Mouse (Mus musculus) stomach, embryonic 14.5 days (tissue): ENCODE data around the gene Gm49403. TPM values are rescaled to one million over a fixed set of nuclear protein-coding genes. Genes with fewer than 3 reads are reported as not detected.

Experiments used
- ATAC-seq: fragments of 200-750 bp; cut with Nextera tagmentation; 2 replicates; pipeline ENCODE4 v1.8.0; 2017; ENCODE audit warnings: low read depth, moderate TSS enrichment; ENCODE audit not compliant: insufficient number of reproducible peaks, insufficient read depth, low FRiP score
- H3K27ac ChIP-seq: fragments of 300-500 bp; sonication (generic); 2 replicates; pipeline ENCODE4 v1.5.1; 2014; ENCODE audit warnings: mild to moderate bottlenecking, low read length, moderate library complexity, mixed read lengths
- H3K27me3 ChIP-seq: fragments of 300-500 bp; sonication (generic); 2 replicates; pipeline ENCODE4 v1.6.1; 2014; ENCODE audit warnings: low read length, control low read depth, mixed read lengths; ENCODE audit not compliant: control insufficient read depth, insufficient read depth
- H3K36me3 ChIP-seq: fragments of 300-500 bp; sonication (generic); 2 replicates; pipeline ENCODE4 v1.6.1; 2014; ENCODE audit warnings: mild to moderate bottlenecking, control low read depth, low read length, moderate library complexity, mixed read lengths; ENCODE audit not compliant: control insufficient read depth, insufficient read depth
- H3K4me1 ChIP-seq: fragments of 300-500 bp; sonication (generic); 2 replicates; pipeline ENCODE4 v1.6.1; 2014; ENCODE audit warnings: low read length, control low read depth, mixed read lengths; ENCODE audit not compliant: control insufficient read depth, insufficient read depth
- H3K4me2 ChIP-seq: fragments of 300-500 bp; sonication (generic); replicated peaks from 2 replicates; pipeline ENCODE4 v1.6.1; 2014; ENCODE audit warnings: low read depth, low read length, control low read depth
- H3K4me3 ChIP-seq: fragments of 300-500 bp; sonication (generic); 2 replicates; pipeline ENCODE4 v1.5.1; 2014; ENCODE audit warnings: low read depth, low read length, control low read depth
- H3K9ac ChIP-seq: fragments of 300-500 bp; sonication (generic); replicated peaks from 2 replicates; pipeline ENCODE4 v1.6.1; 2014; ENCODE audit warnings: low read depth, mild to moderate bottlenecking, control low read depth, low read length, moderate library complexity, mixed read lengths
- H3K9me3 ChIP-seq: fragments of 300-500 bp; sonication (generic); 2 replicates; pipeline ENCODE4 v1.6.1; 2016; ENCODE audit warnings: low read depth, low read length, control low read depth; ENCODE audit not compliant: control insufficient read depth
- WGBS: fragments of 180-500 bp; shearing (Covaris S2); extraction: QIAGEN DNeasy Blood & Tissue Kit; methylation state at CpG from one replicate; pipeline ENCODE4 v1.1.7; 2014; 5-methylcytosine and 5-hydroxymethylcytosine counted together
- microRNA-seq: library from miRNA; unstranded; fragments of <30 nt; microRNA quantifications from one replicate; pipeline ENCODE4, GENCODE M21; 2016
- polyA plus RNA-seq: library from polyadenylated mRNA; unstranded; fragments of >200 nt; fragmentation: Nextera tagmentation; extraction: Ambion mirVana; gene quantifications from 2 replicates; pipeline ENCODE4 v1.2.1, GENCODE M21; 2014

The Gm49403 gene
- polyA plus RNA-seq, 1 experiment from 2014 or later, result not detected

GRCm38 (mm10) chr19:8929224-8930088, 45.7 kb downstream of the Gm49403 start, which contains the start of the genes Rom1 and Eml3:
Gene Rom1, minus strand, starts transcription at chr19:8929356.
Gene Eml3, plus strand, starts transcription at chr19:8929552.
- no peaks in the 10 kb centered on the region for H3K27me3 ChIP-seq
- H3K4me1 ChIP-seq, result peaks cover 10% of the 10 kb centered on the region; the same call in 1 of the 2 replicates
- H3K9me3 ChIP-seq, result no peaks in the 10 kb centered on the region
- H3K36me3 ChIP-seq, result peaks cover 38% of the 10 kb centered on the region
- under 1% methylated on average over 72 of the region's 74 CpGs for WGBS
- peak within 1 kb of the TSS; percentile 81 for H3K27ac ChIP-seq
- H3K9ac ChIP-seq, result peak within 1 kb of the TSS; percentile 68
- peak within 1 kb of the TSS; percentile 85 for H3K4me3 ChIP-seq
- peak within 1 kb of the TSS; percentile 73 for H3K4me2 ChIP-seq
- peak; percentile 78 for ATAC-seq

- Histone ChIP-seq H3K27ac (peak overlapping the region; percentile 81), H3K4me3 (peak overlapping the region; percentile 85), H3K36me3 (peaks cover 38% of the 10 kb centered on the region), H3K9ac (peak overlapping the region; percentile 68), H3K4me1 (peaks cover 10% of the 10 kb centered on the region; the same call in 1 of the 2 replicates), H3K4me2 (peak overlapping the region; percentile 73), H3K9me3 (no peaks in the 10 kb centered on the region), H3K27me3 (no peaks in the 10 kb centered on the region)
- no peak for ATAC-seq
- 7% methylated on average over 11 of the region's 11 CpGs for WGBS
These were observed 46.4 kb downstream of the Gm49403 start for GRCm38 (mm10) chr19:8930117-8930516.

GRCm38 (mm10) chr19:8930771-8931170, 47.0 kb downstream of the Gm49403 start:
- no peak for ATAC-seq
- H3K27ac ChIP-seq, result no peak overlapping the region
- WGBS, result 75% methylated on average over 7 of the region's 7 CpGs
- no peaks in the 10 kb centered on the region for H3K27me3 ChIP-seq
- H3K4me2 ChIP-seq, result peak overlapping the region; percentile 73
- peaks cover 39% of the 10 kb centered on the region for H3K36me3 ChIP-seq
- H3K9me3 ChIP-seq, result no peaks in the 10 kb centered on the region
- peak overlapping the region; percentile 68; the same call in 1 of the 2 replicates for H3K9ac ChIP-seq
- peaks cover 10% of the 10 kb centered on the region; the same call in 1 of the 2 replicates for H3K4me1 ChIP-seq
- H3K4me3 ChIP-seq, result peak overlapping the region; percentile 85

GRCm38 (mm10) chr19:8936736-8937135, 53.0 kb downstream of the Gm49403 start:
- Histone ChIP-seq H3K4me3 (no peak overlapping the region), H3K27me3 (no peaks in the 10 kb centered on the region), H3K36me3 (peaks cover 47% of the 10 kb centered on the region), H3K4me1 (no peaks in the 10 kb centered on the region; the same call in 1 of the 2 replicates), H3K27ac (no peak overlapping the region), H3K9ac (no peak overlapping the region), H3K4me2 (no peak overlapping the region), H3K9me3 (no peaks in the 10 kb centered on the region)
- no peak for ATAC-seq
- WGBS, result 85% methylated on average over 2 of the region's 2 CpGs

Small RNA genes within 50 kb of the gene (microRNA-seq; reads per million reads assigned to microRNA genes)
- not detected for gene Mir5136

Other genes with a start within 250 kb of the Gm49403 start
- 0.35 and 0.38 TPM in 2 replicates for gene Chrm1, start 220.1 kb upstream of the Gm49403 start, polyA plus RNA-seq
- 80.8 and 91.1 TPM in 2 replicates for gene Slc3a2, start 160.6 kb upstream of the Gm49403 start, polyA plus RNA-seq
- gene Wdr74, start 148.1 kb upstream of the Gm49403 start, polyA plus RNA-seq, result 79.4 and 85.6 TPM in 2 replicates
- 1.0 and 1.9 TPM in 2 replicates for gene 1700092M07Rik, start 143.2 kb upstream of the Gm49403 start, polyA plus RNA-seq
- 141 and 143 TPM in 2 replicates for gene Stx5a, start 142.5 kb upstream of the Gm49403 start, polyA plus RNA-seq
- 168 and 178 TPM in 2 replicates for gene Nxf1, start 126.9 kb upstream of the Gm49403 start, polyA plus RNA-seq
- 178 and 194 TPM in 2 replicates for gene Tmem223, start 112.9 kb upstream of the Gm49403 start, polyA plus RNA-seq
- gene Tmem179b, start 109.5 kb upstream of the Gm49403 start, polyA plus RNA-seq, result 85.4 and 94.0 TPM in 2 replicates
- gene Taf6l, start 97.5 kb upstream of the Gm49403 start, polyA plus RNA-seq, result 17.1 and 17.5 TPM in 2 replicates
- gene Polr2g, start 85.4 kb upstream of the Gm49403 start, polyA plus RNA-seq, result 140 and 151 TPM in 2 replicates
- gene Zbtb3, start 81.4 kb upstream of the Gm49403 start, polyA plus RNA-seq, result 4.7 and 5.2 TPM in 2 replicates
- 47.5 and 51.7 TPM in 2 replicates for gene Ttc9c, start 64.6 kb upstream of the Gm49403 start, polyA plus RNA-seq
- 10.0 and 10.1 TPM in 2 replicates for gene Hnrnpul2, start 63.9 kb upstream of the Gm49403 start, polyA plus RNA-seq
- gene AC129217.1, start 54.2 kb upstream of the Gm49403 start, polyA plus RNA-seq, result not detected in 2 replicates
- gene Bscl2, start 46.5 kb upstream of the Gm49403 start, polyA plus RNA-seq, result 42.5 and 43.0 TPM in 2 replicates
- gene Gng3, start 44.7 kb upstream of the Gm49403 start, polyA plus RNA-seq, result 13.9 and 17.8 TPM in 2 replicates
- 1.2 and 1.6 TPM in 2 replicates for gene Lrrn4cl, start 33.2 kb upstream of the Gm49403 start, polyA plus RNA-seq
- 154 and 162 TPM in 2 replicates for gene Ubxn1, start 12.4 kb upstream of the Gm49403 start, polyA plus RNA-seq
- 63.9 and 67.6 TPM in 2 replicates for gene Uqcc3, start 3.0 kb upstream of the Gm49403 start, polyA plus RNA-seq
- gene Lbhd1, start 198 bp upstream of the Gm49403 start, polyA plus RNA-seq, result 58.5 and 82.3 TPM in 2 replicates
- gene 1810009A15Rik, start 4.9 kb downstream of the Gm49403 start, polyA plus RNA-seq, result 71.0 and 82.4 TPM in 2 replicates
- gene Gm49416, start 5.0 kb downstream of the Gm49403 start, polyA plus RNA-seq, result not detected in 2 replicates
- 29.3 and 33.5 TPM in 2 replicates for gene Ints5, start 9.1 kb downstream of the Gm49403 start, polyA plus RNA-seq
- 82.0 and 90.3 TPM in 2 replicates for gene Ganab, start 14.1 kb downstream of the Gm49403 start, polyA plus RNA-seq
- gene B3gat3, start 36.4 kb downstream of the Gm49403 start, polyA plus RNA-seq, result 35.7 and 37.5 TPM in 2 replicates
- 1.0 and 2.0 TPM in 2 replicates for gene Rom1, start 45.4 kb downstream of the Gm49403 start, polyA plus RNA-seq
- gene Eml3, start 45.6 kb downstream of the Gm49403 start, polyA plus RNA-seq, result 16.8 and 18.2 TPM in 2 replicates
- gene Mta2, start 57.9 kb downstream of the Gm49403 start, polyA plus RNA-seq, result 41.5 and 45.3 TPM in 2 replicates
- 27.2 and 27.6 TPM in 2 replicates for gene Tut1, start 69.9 kb downstream of the Gm49403 start, polyA plus RNA-seq
- 469 and 470 TPM in 2 replicates for gene Eef1g, start 83.1 kb downstream of the Gm49403 start, polyA plus RNA-seq
- 33.4 and 40.6 TPM in 2 replicates for gene Ahnak, start 105.4 kb downstream of the Gm49403 start, polyA plus RNA-seq
- not detected in 2 replicates for gene Scgb1a1, start 204.0 kb downstream of the Gm49403 start, polyA plus RNA-seq